Mouse (Mus musculus): ENCODE data around the gene Tgtp2.
"Not testable (repeated sequence)": the region's sequence is repeated elsewhere in the genome, so short reads cannot be mapped to it uniquely, and the experiment has no call there.

Gene Tgtp2

GRCm38 (mm10) chr11:49063713-49064469 lies at the start of gene Tgtp2:
TSS of gene Tgtp2 (minus strand) at chr11:49064206.
- DNase-seq (ENCODE audit: low read depth, low spot score), result not testable (repeated sequence)

DNA sequence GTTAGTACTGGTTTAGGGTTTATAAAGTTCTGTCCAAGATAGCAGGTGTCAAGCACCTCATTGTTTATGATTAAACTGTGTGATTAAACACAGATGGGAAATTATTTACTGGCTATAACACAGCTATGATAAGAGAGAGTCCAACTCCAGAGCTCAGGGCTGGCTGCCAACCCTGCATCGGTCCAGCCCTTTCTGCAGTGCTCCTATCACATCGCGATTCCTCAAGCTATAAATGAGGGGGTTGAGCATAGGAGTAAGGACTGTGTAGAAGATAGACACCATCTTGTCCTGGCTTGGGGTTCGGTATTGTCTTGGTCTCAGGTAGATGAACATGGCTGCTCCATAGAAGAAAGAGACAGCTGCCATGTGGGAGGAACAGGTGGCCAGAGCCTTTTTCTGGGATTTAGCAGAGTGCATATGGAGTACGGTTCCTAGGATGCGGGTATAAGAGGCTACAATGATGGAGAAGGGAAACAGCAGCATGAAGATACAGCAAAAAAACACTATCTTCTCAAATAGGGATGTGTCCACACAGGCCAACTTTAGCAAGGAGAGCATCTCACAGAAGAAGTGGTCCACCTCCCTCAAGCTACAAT lies 48.7 kb upstream of the Tgtp2 start:
- no peak for DNase-seq (ENCODE audit: low read depth, low spot score)

GRCm38 (mm10) chr11:49111000-49111399 lies 47.0 kb upstream of the Tgtp2 start:
- no peak for DNase-seq (ENCODE audit: low read depth, low spot score)

DNA sequence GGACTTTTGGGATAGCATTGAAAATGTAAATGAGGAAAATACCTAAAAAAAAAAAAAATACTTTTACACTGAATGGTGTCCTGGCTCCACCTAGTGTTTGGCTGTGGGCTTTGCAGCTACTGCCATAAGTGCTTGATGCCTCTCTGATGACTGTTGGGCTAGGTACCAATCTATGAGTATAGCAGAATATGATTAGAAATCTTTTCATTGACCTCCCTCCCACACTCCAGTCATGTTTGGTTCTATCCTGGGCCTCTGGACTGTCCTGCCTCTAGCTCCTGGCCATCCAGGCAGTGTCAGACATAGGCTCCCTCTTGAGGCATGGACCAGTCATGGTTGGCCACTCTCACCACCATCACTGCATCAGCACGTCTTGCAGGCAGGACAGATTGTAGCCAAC lies 44.8 kb upstream of the Tgtp2 start:
- peak; percentile 35 for DNase-seq (ENCODE audit: low read depth, low spot score)

- DNase-seq (ENCODE audit: low read depth, low spot score), result no peak
Observed at GRCm38 (mm10) chr11:49107650-49108537, 43.9 kb upstream of the Tgtp2 start.

- no peak for DNase-seq (ENCODE audit: low read depth, low spot score)
Observed at GRCm38 (mm10) chr11:49105752-49106151, 41.7 kb upstream of the Tgtp2 start.

DNA sequence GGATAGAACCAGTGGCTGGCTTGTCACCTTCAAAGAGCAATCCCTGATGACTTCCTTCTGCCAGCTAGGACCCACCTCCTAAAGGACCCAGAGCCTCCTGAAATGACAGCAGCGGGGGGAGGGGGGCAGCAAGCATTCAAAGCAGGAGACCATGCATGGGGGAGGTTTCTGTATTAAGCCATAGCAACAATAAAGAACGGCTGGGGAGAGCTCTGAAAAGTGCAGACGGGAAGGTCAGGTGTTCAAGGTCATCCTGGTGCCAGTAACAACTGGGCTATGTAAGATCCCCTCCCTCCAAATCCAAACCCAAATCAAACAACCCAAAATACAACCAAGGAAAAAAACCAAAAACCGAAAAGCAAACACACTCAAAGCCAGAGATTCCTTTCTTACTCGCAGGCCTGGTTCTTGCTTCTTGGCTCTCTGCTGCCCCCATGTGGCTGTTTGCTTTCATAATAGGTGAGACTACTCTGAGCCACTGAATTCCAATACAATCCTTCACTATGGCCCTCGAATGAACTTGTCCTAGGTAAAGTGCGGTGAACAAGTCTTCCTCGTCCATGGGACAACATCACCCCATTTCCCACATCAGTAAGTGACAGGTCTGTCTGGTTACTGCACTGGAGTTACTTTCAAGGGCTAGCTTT lies 39.2 kb upstream of the Tgtp2 start:
- DNase-seq (ENCODE audit: low read depth, low spot score), result peak; percentile 90

GRCm38 (mm10) chr11:49101500-49101899 lies 37.5 kb upstream of the Tgtp2 start:
- peak; percentile 28 for DNase-seq (ENCODE audit: low read depth, low spot score)

GRCm38 (mm10) chr11:49100409-49100808 lies 36.4 kb upstream of the Tgtp2 start:
- peak; percentile 24 for DNase-seq (ENCODE audit: low read depth, low spot score)

DNA sequence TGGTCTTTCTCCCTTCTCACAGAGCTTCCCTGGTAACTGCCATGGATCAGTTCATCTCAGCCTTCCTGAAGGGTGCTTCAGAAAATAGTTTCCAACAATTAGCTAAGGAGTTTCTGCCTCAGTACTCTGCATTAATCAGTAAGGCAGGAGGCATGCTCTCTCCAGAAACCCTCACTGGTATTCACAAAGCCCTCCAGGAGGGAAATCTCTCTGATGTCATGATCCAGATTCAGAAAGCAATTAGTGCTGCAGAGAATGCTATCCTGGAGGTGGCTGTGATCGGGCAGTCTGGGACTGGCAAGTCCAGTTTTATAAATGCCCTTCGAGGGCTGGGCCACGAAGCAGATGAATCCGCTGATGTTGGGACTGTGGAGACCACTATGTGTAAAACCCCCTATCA lies 31.4 kb upstream of the Tgtp2 start:
- DNase-seq (ENCODE audit: low read depth, low spot score), result no peak

GRCm38 (mm10) chr11:49093861-49094660 lies 30.1 kb upstream of the Tgtp2 start:
- no peak for DNase-seq (ENCODE audit: low read depth, low spot score)

DNA sequence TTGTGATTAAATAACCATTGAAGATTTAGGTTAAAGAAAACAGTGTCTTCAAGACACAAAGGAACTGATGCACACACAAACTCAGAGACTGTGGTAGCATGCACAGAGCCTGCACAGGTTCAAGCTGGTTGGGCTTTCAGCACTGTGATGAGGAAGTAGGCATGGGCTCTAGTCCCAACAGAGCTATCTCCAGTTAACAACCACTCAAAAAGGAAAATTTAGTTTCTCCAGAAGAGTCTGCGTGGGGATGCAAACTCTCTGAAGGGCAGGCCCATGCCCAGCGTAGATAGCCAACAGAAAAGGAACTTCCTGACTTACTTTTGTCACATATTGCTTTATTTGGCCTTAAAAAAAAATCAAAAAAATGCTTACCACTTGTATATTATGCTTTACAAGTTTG lies 28.8 kb upstream of the Tgtp2 start:
- DNase-seq (ENCODE audit: low read depth, low spot score), result no peak

DNA sequence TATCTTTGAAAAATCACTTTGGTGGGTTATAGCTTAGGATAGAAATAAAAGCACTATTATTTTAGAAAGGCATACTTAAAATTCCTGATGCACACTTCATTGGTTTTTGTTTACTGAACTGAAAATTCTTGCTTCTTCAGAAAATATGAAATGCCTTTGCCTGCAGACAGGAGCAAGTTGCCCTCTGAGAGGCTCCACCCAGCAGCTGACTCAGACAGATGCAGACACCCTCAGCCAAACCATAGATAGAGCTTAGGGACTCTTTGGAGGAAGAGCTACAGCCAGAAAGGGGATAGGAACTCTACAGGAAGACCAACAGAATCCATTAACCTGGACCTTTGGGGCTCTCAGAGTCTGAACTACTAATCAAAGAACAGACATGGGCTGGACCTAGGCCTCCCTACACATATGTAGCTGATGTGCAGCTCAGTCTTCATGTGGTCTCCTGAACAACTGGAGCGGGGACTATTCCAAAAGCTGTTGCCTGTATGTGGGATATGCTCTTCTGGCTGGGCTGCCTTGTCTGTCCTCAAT lies 28.1 kb upstream of the Tgtp2 start:
- no peak for DNase-seq (ENCODE audit: low read depth, low spot score)

GRCm38 (mm10) chr11:49091171-49091570 lies 27.2 kb upstream of the Tgtp2 start:
- no peak for DNase-seq (ENCODE audit: low read depth, low spot score)

- DNase-seq (ENCODE audit: low read depth, low spot score), result no peak
Observed at GRCm38 (mm10) chr11:49090551-49090950, 26.5 kb upstream of the Tgtp2 start.

DNA sequence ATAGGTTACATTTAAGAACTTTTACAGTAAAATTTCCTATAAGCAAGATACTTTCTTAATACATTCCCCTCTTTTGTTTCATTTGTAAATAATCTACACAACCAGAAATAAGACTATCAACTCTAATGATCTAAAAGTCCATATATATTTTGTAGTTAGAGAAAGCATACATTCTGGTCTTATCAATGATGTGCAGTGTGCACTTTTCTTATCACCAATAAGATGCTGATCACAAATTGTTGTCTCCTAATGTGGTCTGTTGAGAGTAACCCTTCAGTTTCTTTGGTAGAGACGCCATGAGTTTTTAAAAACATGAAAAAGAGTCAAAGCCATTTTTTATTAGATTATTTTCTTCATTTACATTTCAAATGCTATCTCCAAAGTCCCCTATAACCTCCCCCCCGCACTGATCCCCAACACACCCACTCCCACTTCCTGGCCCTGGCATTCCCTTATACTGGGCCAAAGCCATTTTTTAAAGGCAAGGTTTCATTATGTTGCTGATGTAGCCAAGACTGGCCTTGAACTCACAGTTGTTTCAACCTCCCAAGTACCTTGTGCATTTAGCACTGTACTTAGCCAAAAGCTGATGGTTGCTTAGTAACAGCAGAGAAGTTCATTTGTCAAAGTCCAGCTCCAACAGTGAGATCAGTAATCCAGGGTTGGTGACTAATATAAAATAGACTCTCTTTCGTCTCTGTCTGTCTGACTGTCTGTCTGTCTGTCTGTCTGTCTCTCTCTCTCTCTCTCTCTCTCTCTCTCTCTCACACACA lies 25.9 kb upstream of the Tgtp2 start:
- peak; percentile 15 for DNase-seq (ENCODE audit: low read depth, low spot score)

DNA sequence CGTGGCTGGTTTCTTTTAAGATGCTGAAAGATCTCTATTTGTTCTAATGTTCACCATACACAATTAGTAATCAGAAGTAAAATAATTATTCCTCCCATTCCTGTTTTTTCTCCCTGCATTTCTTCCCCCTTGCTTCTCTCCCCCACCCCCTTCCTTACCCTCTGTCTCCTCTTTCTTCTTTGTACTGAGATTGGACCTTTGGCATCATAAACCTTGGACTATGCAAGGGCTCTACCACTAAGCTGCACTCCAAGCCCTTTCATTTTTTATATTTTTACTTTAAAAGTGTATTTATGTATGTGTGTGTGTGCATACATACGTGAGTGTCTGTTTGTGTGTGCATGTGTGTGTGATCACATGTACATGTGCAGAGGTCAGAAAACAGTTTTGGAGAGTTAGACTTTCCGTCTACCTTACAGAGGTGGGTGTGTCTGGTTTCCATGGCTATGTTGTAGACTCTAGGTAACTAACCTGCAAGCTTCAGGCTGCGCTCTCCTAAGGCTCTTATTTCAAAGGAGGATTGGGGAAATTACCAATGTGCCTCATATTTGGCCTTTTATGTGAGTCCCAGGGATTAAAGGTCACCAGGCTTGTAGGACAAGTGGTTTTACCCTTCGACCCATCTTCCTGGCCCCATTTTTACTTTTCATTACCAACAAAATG lies 25.1 kb upstream of the Tgtp2 start:
- DNase-seq (ENCODE audit: low read depth, low spot score), result no peak

GRCm38 (mm10) chr11:49087830-49088616 lies 24.0 kb upstream of the Tgtp2 start:
- DNase-seq (ENCODE audit: low read depth, low spot score), result peak; percentile 40

All from ZHBTc4 (cell line).